Mouse (Mus musculus) kidney, adult 2 months (tissue): ENCODE measurements around the gene Hdac7.

Experiments
- CTCF ChIP-seq: fragments of 200-500 bp; conservative IDR thresholded peaks from 2 replicates; pipeline ENCODE4 v1.5.1; 2011; ENCODE audit warnings: low read depth, mild to moderate bottlenecking, control low read depth, low read length, moderate library complexity, mixed read lengths; ENCODE audit not compliant: insufficient read depth, insufficient read length
- POLR2A ChIP-seq: fragments of 200-500 bp; IDR thresholded peaks from one replicate; pipeline ENCODE4 v1.6.1; 2011; ENCODE audit warnings: low read depth, low read length, control low read depth

DNA sequence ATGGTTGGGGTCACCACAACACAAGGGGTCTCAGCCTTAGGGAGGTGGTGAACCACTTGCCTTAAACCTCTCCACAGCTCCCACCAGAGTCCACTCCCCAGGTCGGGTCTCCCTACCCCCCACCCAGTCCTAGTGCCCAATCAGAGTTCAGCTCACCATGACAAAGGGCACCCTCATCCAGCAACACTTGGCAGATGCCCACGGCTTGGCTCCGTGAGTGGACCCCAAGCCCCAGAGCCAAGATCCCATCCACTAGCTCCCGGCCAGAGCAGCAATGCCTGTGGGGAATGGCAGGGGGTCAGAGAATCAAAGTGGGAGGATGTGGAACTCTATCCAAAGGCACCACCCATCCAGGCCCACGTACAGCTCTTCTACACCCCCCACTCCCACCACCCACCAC, 83.3 kb downstream of the Hdac7 start:
- TF ChIP-seq CTCF (no peak), POLR2A (no peak)
